Mouse (Mus musculus) G1E (cell line): Measurements from ENCODE around the gene Rassf8. TPM values are rescaled to one million over a fixed set of nuclear protein-coding genes. Genes with fewer than 3 reads are reported as not detected.

Experiments
- ATAC-seq: 2 replicates; pipeline ENCODE4 v1.8.0; 2016; ENCODE audit warnings: mild to moderate bottlenecking; ENCODE audit not compliant: insufficient number of reproducible peaks, poor library complexity, low FRiP score, severe bottlenecking; ENCODE audit errors: extremely low read depth
- DNase-seq: peaks from one replicate; pipeline ENCODE4 v3.0.0; 2012; ENCODE audit warnings: low spot score
- H3K27me3 ChIP-seq: 2 replicates; pipeline ENCODE4 v1.6.1; 2012; ENCODE audit warnings: mild to moderate bottlenecking, low read length, inconsistent platforms; ENCODE audit not compliant: insufficient read depth
- H3K36me3 ChIP-seq: replicated peaks from 2 replicates; pipeline ENCODE3; 2012; ENCODE audit warnings: mild to moderate bottlenecking, inconsistent platforms
- H3K4me1 ChIP-seq: 2 replicates; pipeline ENCODE4 v1.6.1; 2012; ENCODE audit warnings: low read depth, low read length, inconsistent platforms, mixed read lengths; ENCODE audit not compliant: insufficient read depth
- H3K4me3 ChIP-seq: 2 replicates; pipeline ENCODE4 v1.5.1; 2012; ENCODE audit warnings: low read depth, mild to moderate bottlenecking, inconsistent platforms, low read length, moderate library complexity, mixed read lengths
- H3K9me3 ChIP-seq: replicated peaks from 2 replicates; pipeline ENCODE4 v1.6.1; 2012; ENCODE audit warnings: inconsistent platforms
- CTCF ChIP-seq: IDR thresholded peaks from 2 replicates; pipeline ENCODE4 v1.5.1; 2012; ENCODE audit warnings: low read depth, low read length, inconsistent platforms, mixed read lengths
- GATA1 ChIP-seq: IDR thresholded peaks from 2 replicates; pipeline ENCODE4 v1.6.1; 2012; ENCODE audit warnings: borderline replicate concordance, low read length, inconsistent platforms, mixed read lengths
- GATA2 ChIP-seq: IDR thresholded peaks from 2 replicates; pipeline ENCODE4 v1.6.1; 2012; ENCODE audit warnings: low read depth, low read length, inconsistent platforms, borderline replicate concordance
- POLR2AphosphoS5 ChIP-seq: IDR thresholded peaks from 2 replicates; pipeline ENCODE4 v1.6.1; 2012; ENCODE audit warnings: low read depth, low read length, inconsistent platforms; ENCODE audit not compliant: insufficient replicate concordance
- TAL1 ChIP-seq: conservative IDR thresholded peaks from 2 replicates; pipeline ENCODE4 v1.6.1; 2012; ENCODE audit warnings: low read depth, low read length, inconsistent platforms, mixed read lengths
- polyA plus RNA-seq: library from polyadenylated mRNA; stranded (reverse); fragments of >175 nt; gene quantifications from 2 replicates; pipeline ENCODE4 v1.2.3, GENCODE M21; 2012
- total RNA-seq, 2 experiments: library from RNA; stranded (forward) in 1 of 2; stranded (reverse) in 1 of 2; fragments of 200-1000 nt in 1 of 2; fragments of >200 nt in 1 of 2; fragmentation: Nextera tagmentation in 1 of 2; gene quantifications; 2 replicates each; pipeline ENCODE4 v1.2.3; 2014 to 2017

Gene Rassf8
- total and polyA plus RNA-seq, 3 experiments: 0.16 TPM; not detected in 2

DNA sequence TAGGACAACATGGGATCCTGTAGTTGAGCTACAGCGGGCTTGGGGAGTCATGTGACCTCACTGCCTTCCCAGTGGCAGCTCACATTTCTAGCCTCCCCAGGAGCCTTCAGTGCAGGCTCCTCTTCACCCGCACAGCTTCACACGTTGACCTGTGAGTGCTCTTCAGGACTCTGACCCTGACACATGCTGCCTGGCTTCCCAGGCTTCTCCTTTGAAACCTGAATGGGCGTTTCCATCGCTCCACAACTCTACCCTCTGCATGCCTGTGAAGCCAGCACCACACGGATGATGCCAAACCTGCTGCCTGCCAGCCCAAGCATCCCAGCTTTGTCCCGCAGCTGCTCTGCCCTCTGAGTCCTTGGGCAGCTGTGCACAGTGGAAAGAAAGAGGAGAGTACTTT is 63.0 kb downstream of the Rassf8 start:
- Histone ChIP-seq H3K36me3 (no peaks in the 10 kb centered on the region), H3K27me3 (no peaks in the 10 kb centered on the region), H3K4me1 (no peaks in the 10 kb centered on the region), H3K4me3 (no peak overlapping the region), H3K9me3 (peaks cover 71% of the 10 kb centered on the region)
- ATAC-seq (no peak), DNase-seq (no peak)
- no peak for TF ChIP-seq GATA2
- no peak for TF ChIP-seq GATA1
- TF ChIP-seq CTCF: no peak
- no peak for TF ChIP-seq POLR2AphosphoS5
- no peak for TF ChIP-seq TAL1

DNA sequence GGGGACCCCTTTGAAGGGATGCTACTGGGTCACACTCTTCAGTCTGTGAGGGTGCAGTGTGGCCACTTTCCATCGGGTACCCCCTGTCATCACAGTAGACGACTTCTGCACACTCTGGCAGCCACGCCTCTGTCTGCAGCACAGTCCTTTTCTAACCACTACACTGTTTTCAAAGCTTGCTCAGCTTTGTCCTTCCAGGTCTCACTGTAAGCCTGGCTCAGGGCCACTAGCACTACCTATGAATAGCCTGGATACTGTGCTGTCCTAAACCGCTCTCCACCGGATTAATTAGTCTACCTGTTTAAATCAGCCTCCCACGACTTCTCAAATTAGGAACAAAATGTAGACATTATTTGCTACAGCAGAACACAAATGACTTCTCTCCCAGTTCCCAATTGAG is 63.5 kb downstream of the Rassf8 start:
- H3K9me3 ChIP-seq: peaks cover 74% of the 10 kb centered on the region
- no peaks in the 10 kb centered on the region for H3K4me1 ChIP-seq
- H3K36me3 ChIP-seq: no peaks in the 10 kb centered on the region
- no peak for ATAC-seq
- no peak for DNase-seq
- H3K4me3 ChIP-seq: no peak overlapping the region
- no peaks in the 10 kb centered on the region for H3K27me3 ChIP-seq
- no peak for TF ChIP-seq GATA2
- no peak for TF ChIP-seq TAL1
- TF ChIP-seq CTCF: no peak
- no peak for TF ChIP-seq GATA1
- TF ChIP-seq POLR2AphosphoS5: no peak

DNA sequence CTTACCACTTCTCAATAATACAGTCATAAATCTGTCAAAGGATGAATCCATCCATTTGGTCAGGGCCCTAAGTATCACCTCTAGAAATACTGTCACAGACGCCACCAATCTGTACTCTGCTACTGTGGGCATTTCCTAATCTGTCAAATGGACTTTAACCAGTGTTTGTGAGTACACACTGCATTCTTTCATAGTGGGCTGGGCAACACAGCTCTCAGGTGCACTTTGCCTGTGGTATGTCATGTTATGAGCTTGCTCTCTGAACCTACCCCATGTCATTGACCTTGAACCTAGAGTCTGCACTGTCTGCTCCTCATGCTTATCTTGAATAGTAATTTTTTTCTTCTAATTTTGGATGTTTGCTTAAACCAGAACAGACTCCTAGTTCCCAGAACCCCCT is 64.6 kb downstream of the Rassf8 start:
- Histone ChIP-seq H3K4me1 (no peaks in the 10 kb centered on the region), H3K9me3 (peaks cover 79% of the 10 kb centered on the region), H3K36me3 (no peaks in the 10 kb centered on the region), H3K27me3 (no peaks in the 10 kb centered on the region), H3K4me3 (no peak overlapping the region)
- DNase-seq (no peak), ATAC-seq (no peak)
- no peak for TF ChIP-seq CTCF
- no peak for TF ChIP-seq GATA1
- no peak for TF ChIP-seq GATA2
- TF ChIP-seq TAL1: no peak
- TF ChIP-seq POLR2AphosphoS5: no peak

DNA sequence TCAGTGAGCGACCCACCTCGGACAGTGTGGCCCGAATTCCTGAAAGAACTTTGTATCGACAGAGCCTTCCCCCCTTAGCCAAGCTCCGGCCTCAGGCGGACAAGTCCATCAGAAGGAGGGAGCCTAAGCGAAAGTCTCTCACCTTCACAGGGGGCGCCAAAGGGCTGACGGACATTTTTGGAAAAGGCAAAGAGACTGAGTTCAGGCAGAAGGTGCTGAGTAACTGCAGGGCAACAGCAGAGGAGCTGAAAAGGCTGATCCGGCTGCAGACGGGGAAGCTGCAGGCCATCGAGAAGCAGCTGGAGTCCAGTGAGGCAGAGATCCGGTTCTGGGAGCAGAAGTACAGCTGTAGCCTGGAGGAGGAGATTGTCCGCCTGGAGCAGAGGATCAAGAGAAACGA is 68.7 kb downstream of the Rassf8 start:
- Histone ChIP-seq H3K36me3 (no peaks in the 10 kb centered on the region), H3K4me3 (no peak overlapping the region; the same call in 1 of the 2 replicates), H3K27me3 (no peaks in the 10 kb centered on the region), H3K9me3 (peaks cover 68% of the 10 kb centered on the region), H3K4me1 (no peaks in the 10 kb centered on the region)
- ATAC-seq (no peak), DNase-seq (no peak)
- TF ChIP-seq POLR2AphosphoS5: no peak
- no peak for TF ChIP-seq GATA2
- TF ChIP-seq CTCF: no peak
- TF ChIP-seq GATA1: no peak
- no peak for TF ChIP-seq TAL1

DNA sequence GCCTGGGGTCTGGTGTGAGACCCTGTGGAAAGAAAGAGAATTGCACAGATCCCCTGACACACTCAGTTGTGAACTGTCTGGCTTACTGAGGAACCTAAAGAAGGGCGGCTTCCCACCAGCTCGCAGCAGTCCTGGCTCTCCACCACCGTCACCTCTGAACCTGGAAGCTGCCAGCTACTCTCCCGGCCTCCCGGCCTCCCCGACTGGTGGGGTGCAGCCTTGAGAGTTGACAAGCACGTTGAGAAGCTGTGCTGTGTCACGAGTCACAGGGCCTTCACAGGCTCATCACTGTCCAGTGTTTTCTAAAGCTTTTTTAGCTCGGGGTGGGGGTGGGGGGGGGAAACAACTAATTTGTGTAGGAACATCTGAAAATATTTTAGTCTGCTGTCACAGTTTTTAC is 72.6 kb downstream of the Rassf8 start:
- DNase-seq (no peak), ATAC-seq (no peak)
- peaks cover 73% of the 10 kb centered on the region for H3K9me3 ChIP-seq
- no peaks in the 10 kb centered on the region for H3K36me3 ChIP-seq
- no peaks in the 10 kb centered on the region for H3K4me1 ChIP-seq
- TF ChIP-seq POLR2AphosphoS5 (no peak), TAL1 (no peak), CTCF (no peak), GATA2 (no peak), GATA1 (no peak)
- no peaks in the 10 kb centered on the region for H3K27me3 ChIP-seq
- no peak overlapping the region for H3K4me3 ChIP-seq

DNA sequence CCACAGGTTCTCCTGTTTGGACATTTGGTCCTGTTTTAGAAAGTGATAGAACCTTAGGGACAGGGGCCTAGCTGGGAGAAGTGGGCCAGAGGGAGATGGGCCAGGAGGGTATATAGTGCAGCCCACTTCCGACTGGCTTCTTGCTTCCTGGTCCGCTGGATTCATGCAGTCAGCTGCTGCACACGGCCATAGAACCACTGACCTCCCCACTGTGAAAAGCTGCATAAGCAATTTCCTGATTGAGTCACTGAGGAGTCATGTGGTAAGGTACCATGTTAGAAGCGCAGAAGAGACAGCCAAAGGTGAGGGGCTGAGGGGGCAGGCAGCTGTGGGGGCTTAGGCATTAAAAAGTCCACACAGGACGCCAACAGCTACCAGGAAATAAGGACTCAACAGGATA is 75.7 kb downstream of the Rassf8 start:
- ATAC-seq: no peak
- no peaks in the 10 kb centered on the region for H3K27me3 ChIP-seq
- H3K36me3 ChIP-seq: no peaks in the 10 kb centered on the region
- DNase-seq: no peak
- H3K4me1 ChIP-seq: no peaks in the 10 kb centered on the region
- no peak overlapping the region for H3K4me3 ChIP-seq
- TF ChIP-seq POLR2AphosphoS5: no peak
- TF ChIP-seq GATA2: no peak
- TF ChIP-seq GATA1: no peak
- no peak for TF ChIP-seq CTCF
- TF ChIP-seq TAL1: no peak
- peaks cover 63% of the 10 kb centered on the region for H3K9me3 ChIP-seq

DNA sequence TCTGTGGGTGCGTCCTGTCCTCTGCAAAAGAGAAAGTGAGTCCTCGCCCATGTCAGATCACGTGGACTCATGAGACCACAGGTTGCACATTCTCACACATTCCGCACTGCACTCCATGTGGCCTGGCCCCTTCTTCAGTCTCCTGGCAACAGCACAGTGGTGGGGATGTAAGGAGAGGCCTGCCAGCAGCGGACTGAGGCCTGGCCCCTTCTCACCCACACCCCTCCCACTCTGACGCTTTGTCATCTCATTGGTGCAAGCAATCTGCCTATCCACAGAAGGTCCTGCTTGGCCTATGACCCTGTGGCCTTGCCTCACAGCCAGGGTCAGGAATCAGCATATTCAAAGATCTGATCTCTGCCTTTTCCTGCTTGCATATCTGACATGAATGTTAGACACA is 76.6 kb downstream of the Rassf8 start:
- H3K9me3 ChIP-seq: peaks cover 66% of the 10 kb centered on the region
- no peaks in the 10 kb centered on the region for H3K36me3 ChIP-seq
- H3K4me3 ChIP-seq: no peak overlapping the region
- DNase-seq (no peak), ATAC-seq (no peak)
- no peaks in the 10 kb centered on the region for H3K27me3 ChIP-seq
- no peak for TF ChIP-seq CTCF
- TF ChIP-seq TAL1: no peak
- TF ChIP-seq POLR2AphosphoS5: no peak
- TF ChIP-seq GATA1: no peak
- TF ChIP-seq GATA2: no peak
- H3K4me1 ChIP-seq: no peaks in the 10 kb centered on the region
